ENCODE assay signal across 8 mouse cellular contexts in the genomic region with DNA sequence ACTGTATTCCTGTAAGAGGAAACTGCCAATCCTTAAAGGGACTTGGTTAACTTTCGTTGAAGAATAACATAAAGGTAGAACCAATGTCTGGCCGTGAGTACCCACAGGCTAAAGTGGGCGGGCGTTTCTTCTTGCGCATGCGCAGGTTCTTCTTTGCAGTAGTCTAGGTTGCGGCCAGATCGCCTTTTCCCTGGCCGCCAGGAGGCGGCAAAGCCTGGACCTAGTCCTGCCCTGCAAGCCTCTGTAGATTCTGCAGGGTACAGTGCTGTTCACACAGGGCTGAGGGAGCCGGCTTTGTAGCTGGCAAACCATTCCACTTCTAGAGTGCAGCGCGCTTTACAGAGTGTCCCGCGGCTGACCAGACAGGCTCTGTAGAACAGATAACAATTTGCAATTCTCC. TPM values are rescaled to one million over a fixed set of nuclear protein-coding genes. Genes with fewer than 3 reads are reported as not detected.
DNase-seq lines count a peak whose midpoint lies in the region; ATAC-seq lines count a peak whose summit lies in the region.

No protein-coding gene starts in this region.

- 8% methylated on average over 15 of the region's 15 CpGs for WGBS in hindbrain, embryonic 14.5 days

- no peak overlapping the region for H3K27ac ChIP-seq in hindbrain, embryonic 14.5 days

- peak; percentile 94 for DNase-seq in R1 (ENCODE audit: low read depth, low spot score)
- DNase-seq in cerebellum, postnatal 36 days = peak; percentile 94 to 95
- peak; percentile 78 to 89 for DNase-seq in frontal cortex, postnatal 36 days (ENCODE audit: low spot score in 2 of 2)
- DNase-seq in hindbrain, embryonic 14.5 days (ENCODE audit: low spot score) = peak; percentile 93
- peak; percentile 81 to 82 for DNase-seq in layer of hippocampus, postnatal 36 days
- DNase-seq in lung, postnatal 14 days = peak; percentile 93
- peak; percentile 94 for DNase-seq in retina, postnatal 1 day
- DNase-seq in thymus, postnatal 36 days = peak; percentile 71 to 73

- H3K4me1 ChIP-seq in hindbrain, embryonic 14.5 days (replicated peaks; ENCODE audit: control insufficient read depth, insufficient read depth, low read length) = peaks cover 8% of the 10 kb centered on the region; the same call in 1 of the 2 replicates

- H3K36me3 ChIP-seq in hindbrain, embryonic 14.5 days (replicated peaks; ENCODE audit: control insufficient read depth, insufficient read depth) = peaks cover 32% of the 10 kb centered on the region

- peak overlapping the region; percentile 35 for H3K4me2 ChIP-seq in hindbrain, embryonic 14.5 days (replicated peaks)

- no peaks in the 10 kb centered on the region for H3K27me3 ChIP-seq in hindbrain, embryonic 14.5 days (ENCODE audit: control insufficient read depth, insufficient read depth, low read length)

- 0 out of 2 replicates have a peak overlapping the region, but pooled peaks have one; percentile 3 for H3K9ac ChIP-seq in hindbrain, embryonic 14.5 days

- peak; percentile 96 for ATAC-seq in hindbrain, embryonic 14.5 days (ENCODE audit: low FRiP score)

- no peaks in the 10 kb centered on the region for H3K9me3 ChIP-seq in hindbrain, embryonic 14.5 days (ENCODE audit: control insufficient read depth, low read length)

- no peak overlapping the region for H3K4me3 ChIP-seq in hindbrain, embryonic 14.5 days (replicated peaks; ENCODE audit: low read length)

RNA-seq across cellular contexts. Expression of gene Map2k3, which starts 22.0 kb away (rescaled TPM):
- polyA plus RNA-seq in hindbrain, embryonic 14.5 days (2014; fragmentation: Nextera tagmentation; extraction: Ambion mirVana) = 23.5 and 24.3 TPM in 2 replicates
- 10 to 100 TPM; 12.4 to 14.8 TPM for total RNA-seq in layer of hippocampus, postnatal 36 days (2021)

RNA-seq across cellular contexts. Expression of gene Natd1, which starts 39.3 kb away (rescaled TPM):
- 26.2 and 32.5 TPM in 2 replicates for polyA plus RNA-seq in hindbrain, embryonic 14.5 days (2014; fragmentation: Nextera tagmentation; extraction: Ambion mirVana)
- total RNA-seq in layer of hippocampus, postnatal 36 days (2021) = 10 to 100 TPM; 11.3 to 12.3 TPM
